Comparison of ENCODE assay signal across 14 mouse cellular contexts in the genomic region with DNA sequence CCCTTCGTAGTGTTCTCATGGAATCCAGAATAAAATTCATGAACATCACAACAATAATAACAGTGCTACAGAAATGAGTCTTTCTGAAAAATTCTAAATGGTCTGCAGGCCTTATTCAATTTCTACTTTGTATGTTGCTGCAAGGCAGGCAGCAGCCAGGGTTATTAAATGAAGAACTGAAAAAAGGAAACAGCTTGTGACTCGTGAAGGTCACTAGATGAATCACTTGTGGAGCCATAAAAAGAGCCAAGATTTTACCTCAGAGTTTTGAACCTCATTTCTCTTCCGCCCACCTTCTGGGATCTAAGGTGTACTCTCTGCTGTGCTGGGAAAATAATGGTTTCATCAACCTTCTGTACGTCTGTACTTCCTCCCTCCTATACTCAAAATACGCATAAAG.
"Had no signal": no experiment of that assay in that cellular context is flagged by ENCODE, and none has a peak within 500 bp of the region (broad histone marks: within the 10 kb centered on the region; RNA-seq: fewer than 3 reads in every experiment).

No protein-coding gene starts in this region.

- H3K4me2 ChIP-seq: lung, embryonic 14.5 days; midbrain, embryonic 11.5 days; midbrain, embryonic 13.5 days; midbrain, embryonic 15.5 days; neural tube, embryonic 12.5 days; stomach, embryonic 15.5 days had no signal

- H3K27me3 ChIP-seq: megakaryocyte, embryonic 14.5 days; midbrain, embryonic 13.5 days; midbrain, embryonic 15.5 days; neural tube, embryonic 12.5 days; stomach, embryonic 15.5 days had no signal

- ATAC-seq: midbrain, embryonic 13.5 days; midbrain, embryonic 15.5 days had no signal

- H3K4me3 ChIP-seq: megakaryocyte, embryonic 14.5 days; midbrain, embryonic 13.5 days; midbrain, embryonic 15.5 days; neural tube, embryonic 12.5 days; stomach, embryonic 15.5 days had no signal

- H3K27ac ChIP-seq: midbrain, embryonic 13.5 days; midbrain, embryonic 15.5 days; neural tube, embryonic 12.5 days; stomach, embryonic 15.5 days; stomach, postnatal 0 days had no signal

- H3K9me3 ChIP-seq: megakaryocyte, embryonic 14.5 days; midbrain, embryonic 13.5 days; midbrain, embryonic 15.5 days; neural tube, embryonic 12.5 days; stomach, embryonic 15.5 days had no signal

- H3K4me1 ChIP-seq: megakaryocyte, embryonic 14.5 days; midbrain, embryonic 13.5 days; midbrain, embryonic 15.5 days; neural tube, embryonic 12.5 days; stomach, embryonic 15.5 days had no signal

- H3K36me3 ChIP-seq: midbrain, embryonic 13.5 days; midbrain, embryonic 15.5 days; neural tube, embryonic 12.5 days; stomach, embryonic 15.5 days had no signal

- DNase-seq: lung, adult 18-20 months; lung, embryonic 14.5 days; lung, postnatal 10 days; lung, postnatal 4 days; right cerebral cortex, postnatal 14 days; thymus, adult 2 months; thymus, postnatal 36 days had no signal

- H3K9ac ChIP-seq: lung, embryonic 14.5 days; midbrain, embryonic 13.5 days; midbrain, embryonic 15.5 days; neural tube, embryonic 12.5 days; stomach, embryonic 15.5 days had no signal
